Mouse (Mus musculus) C2C12 (cell line): ENCODE data around the gene Slc22a23.

Experiments used
- CTCF ChIP-seq: IDR thresholded peaks from one replicate; pipeline ENCODE4 v1.5.1; 2011; ENCODE audit not compliant: control insufficient read depth, insufficient read depth, insufficient read length
- MAX ChIP-seq: IDR thresholded peaks from one replicate; pipeline ENCODE4 v1.6.1; 2011; ENCODE audit warnings: mild to moderate bottlenecking, control low read depth
- USF1 ChIP-seq: IDR thresholded peaks from one replicate; pipeline ENCODE4 v1.6.1; 2011; ENCODE audit warnings: low read depth, mild to moderate bottlenecking, control low read depth, moderate library complexity

DNA sequence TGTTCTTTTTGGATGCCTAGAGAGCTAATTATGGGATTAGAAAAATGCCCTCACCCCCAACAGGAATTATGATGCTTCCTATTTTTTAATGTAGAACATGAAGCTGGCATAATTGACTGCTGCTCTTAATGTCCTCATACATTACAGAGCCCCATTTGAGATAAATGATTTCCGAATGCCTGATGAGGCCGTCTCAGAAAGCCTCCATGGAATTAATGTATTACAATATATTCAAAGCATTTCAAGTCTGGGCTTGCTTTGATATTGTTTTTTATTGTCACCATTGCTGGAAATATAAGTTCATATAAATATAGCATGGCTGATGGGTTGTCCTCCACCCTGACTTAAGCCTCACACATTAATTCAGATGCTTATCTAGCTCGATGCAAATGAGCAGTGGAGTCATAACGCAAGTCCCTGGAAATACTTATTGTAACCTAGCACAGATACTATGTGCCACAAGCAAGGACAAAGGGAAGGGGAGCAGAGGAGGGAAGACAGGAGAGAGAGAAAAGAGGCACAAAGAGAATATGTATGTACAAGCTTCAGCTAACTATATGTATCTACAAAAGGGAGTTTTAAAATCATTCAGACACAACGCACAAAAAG is 28.0 kb upstream of the Slc22a23 start:
- no peak for TF ChIP-seq CTCF
- TF ChIP-seq USF1 = no peak
- no peak for TF ChIP-seq MAX
